Mouse (Mus musculus): Measurements from ENCODE around the gene Hexdc.

Hexdc gene

DNA sequence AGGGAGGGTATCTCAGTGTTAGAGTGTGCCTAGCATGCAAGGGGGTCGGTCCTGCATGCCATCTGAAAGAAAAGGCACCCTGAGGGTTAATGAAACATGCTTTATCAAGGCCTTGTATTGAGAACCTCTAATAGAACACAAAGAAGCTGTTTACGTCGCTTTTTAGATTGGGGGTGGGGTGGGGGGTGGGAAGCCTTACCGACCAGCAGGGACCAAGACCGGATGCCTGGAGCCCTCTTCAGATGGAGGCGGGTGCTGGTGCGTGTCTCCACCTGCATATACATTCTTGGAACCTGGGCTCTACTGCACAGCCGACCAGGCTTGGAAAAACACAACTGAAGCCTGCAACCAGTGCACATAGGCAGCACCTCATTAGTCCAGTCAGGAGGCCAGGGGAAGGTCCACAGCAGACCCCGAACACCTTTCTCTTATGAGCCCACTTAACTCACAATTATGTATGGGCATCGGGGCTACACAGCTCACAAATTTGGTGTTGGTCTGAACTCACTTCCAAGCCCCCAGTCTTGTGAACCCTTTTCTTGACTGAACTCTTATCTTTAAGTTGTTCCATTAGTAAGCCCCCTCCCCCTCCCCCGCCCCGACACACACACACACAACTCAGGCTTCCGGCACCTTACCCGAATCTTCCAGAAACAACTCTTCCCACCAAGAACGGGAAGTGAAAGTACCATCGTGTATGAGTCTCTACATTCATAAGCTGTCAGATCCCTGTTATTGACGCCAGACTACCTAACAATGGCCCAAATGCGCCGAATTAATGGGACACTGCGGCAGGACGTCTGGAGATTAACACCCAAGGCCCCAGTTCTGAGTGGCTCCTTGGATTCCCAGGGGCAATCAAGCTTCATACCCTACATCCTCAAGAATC lies 24.1 kb downstream of the Hexdc start:
- no peak for DNase-seq (ENCODE audit: low spot score in 2 of 2)

DNA sequence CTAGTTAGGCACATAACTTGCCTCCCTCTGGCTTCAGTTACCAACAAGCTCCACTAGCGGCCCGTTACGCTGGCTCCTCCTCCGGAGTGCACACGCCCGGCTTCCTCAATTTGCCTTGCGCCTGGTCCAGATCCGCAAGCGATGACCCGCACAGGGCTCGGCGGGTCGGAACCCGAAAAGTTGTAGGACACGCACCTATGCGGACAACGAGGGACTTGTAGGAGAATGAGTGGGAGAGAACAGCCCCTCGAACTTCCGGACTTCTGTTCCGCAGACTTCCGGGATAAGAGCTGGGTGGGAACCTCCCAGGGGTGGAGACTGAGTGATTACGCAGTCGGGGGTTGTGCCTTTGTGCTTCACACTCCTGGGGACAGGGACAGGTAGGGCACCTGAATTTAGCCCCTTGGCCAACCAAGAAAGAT lies 24.8 kb downstream of the Hexdc start, which contains the start of gene Cybc1:
TSS of gene Cybc1 (minus strand) at position 305 of the 422 bp plus-strand sequence.
- DNase-seq (ENCODE audit: low spot score in 2 of 2): peak; percentile 74 to 77

DNA sequence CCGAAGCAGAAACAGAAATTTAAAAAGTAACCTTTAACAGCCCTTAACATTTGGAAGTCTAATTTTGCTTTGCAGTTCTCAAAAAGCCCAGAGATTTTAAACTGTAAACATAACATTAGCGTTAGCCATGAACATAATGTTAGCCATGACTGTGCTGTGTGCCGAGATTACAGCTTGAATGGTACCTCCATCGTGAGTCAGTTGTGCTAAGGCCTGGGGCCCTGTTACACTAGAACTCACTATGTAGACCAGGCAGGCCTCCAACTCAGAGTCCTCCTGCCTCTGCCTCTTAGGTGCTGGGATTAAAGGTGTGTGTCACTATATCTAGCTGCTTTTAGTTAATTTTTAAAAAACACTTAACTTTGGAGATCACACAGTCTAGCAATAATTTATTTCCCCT lies 27.0 kb downstream of the Hexdc start:
- no peak for DNase-seq (ENCODE audit: low spot score in 2 of 2)

DNA sequence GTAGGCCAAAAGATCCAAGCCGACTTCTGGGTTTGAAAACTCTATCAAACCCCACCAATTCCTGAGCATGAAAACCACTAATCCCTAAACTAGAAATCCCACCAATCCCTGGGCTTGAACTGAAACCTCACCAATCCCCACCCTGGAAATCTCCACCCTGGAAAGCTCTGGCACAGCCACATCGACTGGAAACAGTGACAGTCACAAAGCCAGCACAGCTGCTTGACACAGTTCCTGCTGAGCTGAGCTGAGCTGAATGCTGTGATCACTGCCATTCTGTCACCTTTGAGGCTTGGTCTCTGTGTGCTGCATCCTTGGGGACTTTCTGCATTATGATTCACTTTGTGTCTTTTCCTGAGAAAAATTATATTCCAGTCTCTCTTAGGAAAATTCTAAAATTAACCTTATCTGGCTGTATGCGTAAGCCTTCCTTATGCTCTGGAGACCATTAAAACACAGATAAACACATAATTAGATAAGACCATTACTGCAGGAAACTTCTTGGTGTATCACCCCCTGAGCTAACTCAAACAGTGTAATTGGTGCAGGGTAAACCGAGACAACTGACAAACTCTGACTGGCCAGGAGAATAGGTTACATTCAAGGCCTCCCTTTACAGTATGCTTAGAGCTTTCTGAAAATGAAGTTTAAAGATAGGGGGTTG lies 27.5 kb downstream of the Hexdc start:
- DNase-seq (ENCODE audit: low spot score in 2 of 2): no peak

- no peak for DNase-seq (ENCODE audit: low spot score in 2 of 2)
Observed at GRCm38 (mm10) chr11:121232706-121233105, 28.5 kb downstream of the Hexdc start.

- peak in 1 of 2 experiments; percentile 50 for DNase-seq (ENCODE audit: low spot score in 2 of 2)
Observed at GRCm38 (mm10) chr11:121235475-121236238, 31.4 kb downstream of the Hexdc start.

DNA sequence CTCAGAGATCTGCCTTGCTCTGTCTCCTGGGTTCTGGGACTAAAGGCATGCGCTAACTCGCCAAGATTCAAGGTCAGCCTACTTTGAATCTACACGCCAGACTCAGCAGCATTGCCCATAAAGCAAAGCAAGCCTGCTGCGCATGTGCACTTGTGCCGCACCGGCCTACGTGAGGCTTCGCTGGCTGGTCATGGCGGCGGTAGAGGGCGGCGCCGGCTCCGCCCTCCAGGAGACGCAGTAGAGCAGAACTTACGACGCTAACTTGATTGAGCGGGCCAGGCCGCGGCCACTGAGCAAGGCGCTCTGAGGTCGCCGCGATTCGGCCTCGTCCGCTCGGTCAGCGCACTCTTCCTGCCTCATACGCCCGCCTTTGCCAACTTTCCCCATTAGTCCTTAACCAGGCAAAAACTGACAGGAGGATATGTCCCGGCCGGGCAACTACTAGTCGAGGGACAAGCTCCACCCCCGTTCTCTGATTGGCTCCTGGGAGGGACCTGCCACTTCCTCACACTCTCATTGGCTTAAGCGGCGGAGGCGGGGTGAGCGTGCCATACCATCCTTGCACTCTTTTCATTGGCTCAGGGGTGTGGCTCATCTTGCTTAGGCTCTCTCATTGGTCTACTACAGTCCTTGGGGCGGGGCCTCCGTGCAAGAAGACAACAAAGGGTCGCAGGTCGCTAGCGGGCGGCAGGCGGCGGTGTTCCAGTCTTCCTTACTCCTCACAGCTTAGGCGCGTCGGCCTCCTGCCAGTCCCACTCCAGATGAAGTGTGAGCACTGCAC lies 32.5 kb downstream of the Hexdc start, which contains the start of gene Narf:
TSS of gene Narf (plus strand) at position 690 of the 781 bp plus-strand sequence.
- peak; percentile 100 for DNase-seq (ENCODE audit: low spot score in 2 of 2)

DNA sequence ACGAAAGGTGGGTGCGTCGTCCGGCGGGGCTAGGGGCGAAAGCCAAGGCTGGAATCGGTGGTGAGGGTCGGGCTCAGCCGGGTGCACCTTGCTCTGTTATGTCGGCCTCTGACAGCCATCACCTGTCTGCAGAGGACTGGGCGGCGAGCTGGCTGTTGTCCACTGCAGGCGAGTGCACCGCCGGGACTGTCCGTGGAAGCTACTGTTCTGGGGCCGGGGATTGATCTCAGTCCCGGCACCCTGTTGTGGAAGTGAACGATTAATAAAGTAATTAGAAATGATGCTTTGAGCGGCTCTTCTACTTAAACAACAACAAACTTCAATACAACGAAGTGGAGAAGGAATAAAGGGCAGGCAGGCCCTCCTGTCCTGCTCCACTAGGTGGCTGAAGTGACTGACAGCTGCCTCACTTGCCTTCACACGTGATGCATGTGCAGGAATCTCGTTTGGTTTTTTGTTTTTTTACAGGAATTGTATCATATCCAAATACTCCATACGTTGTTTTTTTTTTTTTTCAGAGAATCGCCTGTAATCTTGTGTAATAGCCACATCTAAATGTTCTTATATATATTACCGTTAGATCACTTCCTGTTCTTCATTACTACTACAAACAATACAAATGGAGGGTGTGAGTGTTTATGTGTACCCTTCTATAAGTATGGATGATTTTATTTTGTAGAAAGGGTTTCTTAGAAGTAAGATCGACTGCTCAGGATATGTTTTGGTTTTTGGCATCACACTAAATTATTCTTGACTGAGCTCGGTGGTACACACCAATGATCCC lies 33.3 kb downstream of the Hexdc start:
- peak in 1 of 2 experiments; percentile 50 for DNase-seq (ENCODE audit: low spot score in 2 of 2)

GRCm38 (mm10) chr11:121239669-121240068 lies 35.4 kb downstream of the Hexdc start:
- no peak for DNase-seq (ENCODE audit: low spot score in 2 of 2)

GRCm38 (mm10) chr11:121250196-121250595 lies 46.0 kb downstream of the Hexdc start:
- DNase-seq (ENCODE audit: low spot score in 2 of 2): no peak

DNA sequence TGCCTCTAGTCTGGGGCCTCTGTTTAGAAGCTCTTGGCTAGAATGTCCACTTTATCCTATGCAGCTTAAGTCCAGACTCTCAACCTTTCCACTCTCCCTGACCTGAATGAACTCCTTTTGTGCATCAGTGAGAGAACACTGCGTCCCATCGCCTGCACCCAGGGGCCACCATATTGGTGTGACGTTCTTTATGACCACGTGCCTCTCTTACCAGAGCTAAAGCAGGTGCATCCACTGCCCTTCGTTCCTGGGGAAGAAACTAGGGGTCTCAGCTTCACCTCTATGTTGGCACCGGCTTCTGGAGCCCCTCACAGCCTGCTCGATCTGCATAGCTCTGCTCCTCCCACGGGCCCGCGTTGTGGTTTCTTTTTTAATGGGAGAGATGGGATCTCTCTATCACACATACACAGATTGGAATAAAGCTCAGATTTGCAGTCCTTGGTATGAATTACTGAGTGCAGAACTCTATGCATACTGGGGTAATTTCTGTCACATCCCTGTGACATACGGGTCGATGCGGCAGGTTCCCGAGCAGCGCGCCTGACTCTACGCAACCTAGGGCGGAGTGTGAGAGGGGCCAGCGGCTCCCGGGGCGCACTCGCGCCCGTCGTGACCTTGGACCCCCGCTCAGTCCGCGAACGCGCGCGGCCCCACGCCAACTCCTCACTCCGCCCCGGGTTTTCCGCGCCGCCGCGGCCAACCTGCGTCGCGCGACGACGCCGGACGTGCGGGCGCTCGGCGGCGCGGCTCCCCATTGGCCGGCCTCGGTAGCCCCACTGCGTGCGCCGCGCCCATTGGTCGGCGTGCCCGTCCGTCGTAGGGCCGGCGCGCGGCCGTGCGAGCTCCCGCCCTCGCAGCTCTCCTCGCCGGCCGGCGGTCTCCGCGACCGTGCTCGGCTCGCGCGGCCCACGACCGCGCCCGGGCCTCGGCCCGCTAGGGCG lies 55.2 kb downstream of the Hexdc start, which contains the start of gene Foxk2:
TSS of gene Foxk2 (plus strand) at position 831 of the 941 bp plus-strand sequence.
- DNase-seq (ENCODE audit: low spot score in 2 of 2): peak; percentile 95 to 96

GRCm38 (mm10) chr11:121260211-121260906 lies 56.1 kb downstream of the Hexdc start:
- DNase-seq (ENCODE audit: low spot score in 2 of 2): peak; percentile 57 to 64

GRCm38 (mm10) chr11:121261074-121261473 lies 56.8 kb downstream of the Hexdc start:
- DNase-seq (ENCODE audit: low spot score in 2 of 2): no peak
